In genomic region chr1:58069181-58069580, GRCm38 (mm10) we compare ENCODE assay signal across 22 mouse cellular contexts. TPM values are rescaled to one million over a fixed set of nuclear protein-coding genes. Genes with fewer than 3 reads are reported as not detected.
A peak's percentile ranks its signal among the peaks of the same experiment; 100 is the strongest.
DNase-seq lines count a peak whose midpoint lies in the region; ATAC-seq and TF ChIP-seq lines count a peak whose summit lies in the region.
"Had no signal": no experiment of that assay in that cellular context is flagged by ENCODE, and none has a peak within 500 bp of the region (broad histone marks: within the 10 kb centered on the region; RNA-seq: fewer than 3 reads in every experiment).

No protein-coding gene starts in this region.

- TF ChIP-seq CTCF in kidney, postnatal 0 days (IDR thresholded peaks at IDR 0.05; ENCODE audit: low read depth): no peak
- TF ChIP-seq CTCF in lung, postnatal 0 days (IDR thresholded peaks at IDR 0.05): no peak

- no peak overlapping the region for H3K4me2 ChIP-seq in kidney, postnatal 0 days (ENCODE audit: low read length)
- H3K4me2 ChIP-seq in kidney, embryonic 15.5 days: no peak overlapping the region
- no peak overlapping the region for H3K4me2 ChIP-seq in lung, embryonic 15.5 days
- H3K4me2 ChIP-seq in lung, postnatal 0 days (replicated peaks; ENCODE audit: low read depth, low read length): no peak overlapping the region
- H3K4me2 ChIP-seq in midbrain, embryonic 11.5 days: no peak overlapping the region
- H3K4me2 ChIP-seq in midbrain, embryonic 16.5 days (ENCODE audit: low read length): no peak overlapping the region
- H3K4me2 ChIP-seq: embryonic facial prominence, embryonic 12.5 days; forebrain, embryonic 13.5 days had no signal

- H3K4me3 ChIP-seq in kidney, postnatal 0 days (replicated peaks; ENCODE audit: low read depth, low read length): no peak overlapping the region
- no peak overlapping the region for H3K4me3 ChIP-seq in kidney, embryonic 15.5 days (replicated peaks)
- H3K4me3 ChIP-seq in lung, embryonic 15.5 days: no peak overlapping the region
- H3K4me3 ChIP-seq in lung, postnatal 0 days (ENCODE audit: low read depth, low read length): no peak overlapping the region
- H3K4me3 ChIP-seq in midbrain, embryonic 11.5 days (ENCODE audit: low read depth, low read length): no peak overlapping the region
- no peak overlapping the region for H3K4me3 ChIP-seq in midbrain, embryonic 16.5 days (ENCODE audit: low read depth, low read length)
- H3K4me3 ChIP-seq: embryonic facial prominence, embryonic 10.5 days; embryonic facial prominence, embryonic 12.5 days; forebrain, embryonic 13.5 days had no signal

- DNase-seq in kidney, postnatal 0 days (ENCODE audit: low spot score): peak; percentile 14
- DNase-seq in lung, postnatal 4 days: no peak
- DNase-seq in lung, postnatal 0 days (ENCODE audit: low spot score): no peak
- DNase-seq in lung, postnatal 25 days (ENCODE audit: low spot score): no peak
- DNase-seq in midbrain, embryonic 11.5 days (ENCODE audit: low spot score, missing footprints): peak; percentile 23
- DNase-seq: B cell, adult 2 months; cerebellum, adult 11-12 months; cerebellum, adult 2 months; cerebellum, adult 9-10 months; cerebellum, postnatal 10 days; cerebellum, postnatal 25 days had no signal

- H3K27me3 ChIP-seq in kidney, postnatal 0 days (ENCODE audit: insufficient read depth, low read length): no peaks in the 10 kb centered on the region
- no peaks in the 10 kb centered on the region for H3K27me3 ChIP-seq in kidney, embryonic 15.5 days
- no peaks in the 10 kb centered on the region for H3K27me3 ChIP-seq in lung, embryonic 15.5 days
- no peaks in the 10 kb centered on the region for H3K27me3 ChIP-seq in lung, postnatal 0 days (replicated peaks; ENCODE audit: insufficient read depth, low read length)
- no peaks in the 10 kb centered on the region for H3K27me3 ChIP-seq in midbrain, embryonic 11.5 days (ENCODE audit: control insufficient read depth, insufficient read depth, low read length)
- H3K27me3 ChIP-seq in midbrain, embryonic 16.5 days (ENCODE audit: control insufficient read depth, insufficient read depth, low read depth, low read length): no peaks in the 10 kb centered on the region
- H3K27me3 ChIP-seq: CH12.LX; embryonic facial prominence, embryonic 12.5 days; forebrain, embryonic 13.5 days; Patski had no signal

- no peaks in the 10 kb centered on the region for H3K4me1 ChIP-seq in kidney, postnatal 0 days (replicated peaks; ENCODE audit: insufficient read depth, low read length)
- no peaks in the 10 kb centered on the region for H3K4me1 ChIP-seq in kidney, embryonic 15.5 days
- H3K4me1 ChIP-seq in lung, embryonic 15.5 days: peaks cover 8% of the 10 kb centered on the region; the same call in 1 of the 2 replicates
- peaks cover 6% of the 10 kb centered on the region; the same call in 1 of the 2 replicates for H3K4me1 ChIP-seq in lung, postnatal 0 days (ENCODE audit: insufficient read depth, low read depth, low read length)
- H3K4me1 ChIP-seq in midbrain, embryonic 11.5 days (ENCODE audit: control insufficient read depth, insufficient read depth, low read length): no peaks in the 10 kb centered on the region
- H3K4me1 ChIP-seq in midbrain, embryonic 16.5 days (ENCODE audit: control insufficient read depth, insufficient read depth, low read length): no peaks in the 10 kb centered on the region
- H3K4me1 ChIP-seq: embryonic facial prominence, embryonic 12.5 days had no signal

- H3K9ac ChIP-seq in kidney, postnatal 0 days (ENCODE audit: low read depth, low read length): no peak overlapping the region
- no peak overlapping the region for H3K9ac ChIP-seq in kidney, embryonic 15.5 days
- H3K9ac ChIP-seq in lung, embryonic 15.5 days: no peak overlapping the region
- no peak overlapping the region for H3K9ac ChIP-seq in lung, postnatal 0 days (replicated peaks; ENCODE audit: low read depth)
- no peak overlapping the region for H3K9ac ChIP-seq in midbrain, embryonic 11.5 days (ENCODE audit: low read length)
- no peak overlapping the region for H3K9ac ChIP-seq in midbrain, embryonic 16.5 days (ENCODE audit: low read depth, low read length)
- H3K9ac ChIP-seq: embryonic facial prominence, embryonic 12.5 days; forebrain, embryonic 13.5 days had no signal

- 74% methylated on average over 6 of the region's 6 CpGs for WGBS in kidney, postnatal 0 days
- WGBS in kidney, embryonic 15.5 days: 79% methylated on average over 6 of the region's 6 CpGs
- 44% methylated on average over 6 of the region's 6 CpGs for WGBS in lung, embryonic 15.5 days
- WGBS in lung, postnatal 0 days: 52% methylated on average over 6 of the region's 6 CpGs
- WGBS in midbrain, embryonic 11.5 days: 85% methylated on average over 6 of the region's 6 CpGs
- WGBS in midbrain, embryonic 16.5 days: 91% methylated on average over 6 of the region's 6 CpGs

- no peak overlapping the region for H3K27ac ChIP-seq in kidney, postnatal 0 days
- no peak overlapping the region for H3K27ac ChIP-seq in kidney, embryonic 15.5 days
- no peak overlapping the region for H3K27ac ChIP-seq in lung, embryonic 15.5 days
- no peak overlapping the region for H3K27ac ChIP-seq in lung, postnatal 0 days (ENCODE audit: low read length)
- H3K27ac ChIP-seq in midbrain, embryonic 11.5 days (ENCODE audit: low read depth, low read length): no peak overlapping the region
- no peak overlapping the region for H3K27ac ChIP-seq in midbrain, embryonic 16.5 days (ENCODE audit: low read length)
- H3K27ac ChIP-seq: embryonic facial prominence, embryonic 10.5 days; embryonic facial prominence, embryonic 12.5 days; forebrain, embryonic 13.5 days had no signal

- TF ChIP-seq EP300 in lung, postnatal 0 days (IDR thresholded peaks at IDR 0.05): no peak

- no peaks in the 10 kb centered on the region for H3K9me3 ChIP-seq in kidney, postnatal 0 days (replicated peaks; ENCODE audit: low read length)
- no peaks in the 10 kb centered on the region for H3K9me3 ChIP-seq in kidney, embryonic 15.5 days (replicated peaks)
- no peaks in the 10 kb centered on the region for H3K9me3 ChIP-seq in lung, embryonic 15.5 days
- no peaks in the 10 kb centered on the region for H3K9me3 ChIP-seq in lung, postnatal 0 days (ENCODE audit: low read length)
- H3K9me3 ChIP-seq in midbrain, embryonic 11.5 days (ENCODE audit: control insufficient read depth, low read length): no peaks in the 10 kb centered on the region
- H3K9me3 ChIP-seq in midbrain, embryonic 16.5 days (replicated peaks; ENCODE audit: control insufficient read depth, low read length, poor library complexity, severe bottlenecking): no peaks in the 10 kb centered on the region
- H3K9me3 ChIP-seq: embryonic facial prominence, embryonic 10.5 days; embryonic facial prominence, embryonic 12.5 days; forebrain, embryonic 13.5 days; G1E had no signal

- no peak for ATAC-seq in kidney, postnatal 0 days (replicated peaks; ENCODE audit: low FRiP score, low read depth)
- ATAC-seq in kidney, embryonic 15.5 days (replicated peaks; ENCODE audit: low FRiP score): no peak
- ATAC-seq in lung, embryonic 15.5 days (ENCODE audit: borderline replicate concordance, extremely low read depth, low FRiP score, low TSS enrichment): peak; percentile 44; the same call in 1 of the 2 replicates
- ATAC-seq in lung, postnatal 0 days: 0 out of 2 replicates have a peak, but pooled peaks have one; percentile 19
- ATAC-seq in midbrain, embryonic 11.5 days (ENCODE audit: low FRiP score): no peak
- ATAC-seq in midbrain, embryonic 16.5 days: no peak
- ATAC-seq: activated CD4-positive, CD25-positive, alpha-beta regulatory T cell, adult 4 months; CD4-positive, CD25-positive, alpha-beta regulatory T cell, adult 4 months; forebrain, embryonic 13.5 days; Patski had no signal

- no peaks in the 10 kb centered on the region for H3K36me3 ChIP-seq in kidney, postnatal 0 days (ENCODE audit: insufficient read depth, low read length)
- H3K36me3 ChIP-seq in kidney, embryonic 15.5 days: no peaks in the 10 kb centered on the region
- no peaks in the 10 kb centered on the region for H3K36me3 ChIP-seq in lung, embryonic 15.5 days
- H3K36me3 ChIP-seq in lung, postnatal 0 days (ENCODE audit: insufficient read depth, low read length): no peaks in the 10 kb centered on the region
- H3K36me3 ChIP-seq in midbrain, embryonic 11.5 days (ENCODE audit: control insufficient read depth, insufficient read depth, low read length): no peaks in the 10 kb centered on the region
- no peaks in the 10 kb centered on the region for H3K36me3 ChIP-seq in midbrain, embryonic 16.5 days (ENCODE audit: control insufficient read depth, insufficient read depth, low read length)
- H3K36me3 ChIP-seq: embryonic facial prominence, embryonic 10.5 days; embryonic facial prominence, embryonic 12.5 days; G1E had no signal

RNA-seq across cellular contexts. Expression of gene Aox1, which starts 39.5 kb away (rescaled TPM):
- polyA plus RNA-seq in kidney, postnatal 0 days (2015; fragmentation: Nextera tagmentation; extraction: Ambion mirVana): 0.13 and 0.15 TPM in 2 replicates
- polyA plus RNA-seq in kidney, embryonic 15.5 days (2015; fragmentation: Nextera tagmentation; extraction: Ambion mirVana): 0.30 and 0.32 TPM in 2 replicates
- 0.72 and 0.77 TPM in 2 replicates for polyA plus RNA-seq in lung, embryonic 15.5 days (2015; fragmentation: Nextera tagmentation; extraction: Ambion mirVana)
- 1.8 and 2.4 TPM in 2 replicates for polyA plus RNA-seq in lung, postnatal 0 days (2015; fragmentation: Nextera tagmentation; extraction: Ambion mirVana)
- polyA plus RNA-seq in midbrain, embryonic 11.5 days (2014; fragmentation: Nextera tagmentation; extraction: Ambion mirVana): 0.15 and 0.18 TPM in 2 replicates
- polyA plus RNA-seq in midbrain, embryonic 16.5 days (2015; fragmentation: Nextera tagmentation; extraction: Ambion mirVana): 0.11 and 0.18 TPM in 2 replicates
- polyA plus RNA-seq: activated CD4-positive, CD25-positive, alpha-beta regulatory T cell, adult 4 months; G1E had no signal

RNA-seq across cellular contexts. Expression of gene Aox3, which starts 43.7 kb away (rescaled TPM):
- 3.8 and 4.2 TPM in 2 replicates for polyA plus RNA-seq in kidney, postnatal 0 days (2015; fragmentation: Nextera tagmentation; extraction: Ambion mirVana)
- polyA plus RNA-seq in kidney, embryonic 15.5 days (2015; fragmentation: Nextera tagmentation; extraction: Ambion mirVana): 4.4 and 5.2 TPM in 2 replicates
- polyA plus RNA-seq in lung, embryonic 15.5 days (2015; fragmentation: Nextera tagmentation; extraction: Ambion mirVana): 1.3 and 1.4 TPM in 2 replicates
- 9.4 and 9.9 TPM in 2 replicates for polyA plus RNA-seq in lung, postnatal 0 days (2015; fragmentation: Nextera tagmentation; extraction: Ambion mirVana)
- 0.07 and 0.08 TPM in 2 replicates for polyA plus RNA-seq in midbrain, embryonic 11.5 days (2014; fragmentation: Nextera tagmentation; extraction: Ambion mirVana)
- 0.23 and 0.53 TPM in 2 replicates for polyA plus RNA-seq in midbrain, embryonic 16.5 days (2015; fragmentation: Nextera tagmentation; extraction: Ambion mirVana)
- polyA plus RNA-seq: activated CD4-positive, CD25-positive, alpha-beta regulatory T cell, adult 4 months; CD4-positive, CD25-positive, alpha-beta regulatory T cell, adult 4 months; forebrain, embryonic 13.5 days; G1E had no signal

RNA-seq across cellular contexts. Expression of gene Kctd18, which starts 50.4 kb away (rescaled TPM):
- 12.0 and 12.7 TPM in 2 replicates for polyA plus RNA-seq in kidney, postnatal 0 days (2015; fragmentation: Nextera tagmentation; extraction: Ambion mirVana)
- polyA plus RNA-seq in kidney, embryonic 15.5 days (2015; fragmentation: Nextera tagmentation; extraction: Ambion mirVana): 15.8 and 16.6 TPM in 2 replicates
- 16.8 and 17.7 TPM in 2 replicates for polyA plus RNA-seq in lung, embryonic 15.5 days (2015; fragmentation: Nextera tagmentation; extraction: Ambion mirVana)
- 12.9 and 13.6 TPM in 2 replicates for polyA plus RNA-seq in lung, postnatal 0 days (2015; fragmentation: Nextera tagmentation; extraction: Ambion mirVana)
- 18.1 and 21.7 TPM in 2 replicates for polyA plus RNA-seq in midbrain, embryonic 11.5 days (2014; fragmentation: Nextera tagmentation; extraction: Ambion mirVana)
- 31.3 and 34.5 TPM in 2 replicates for polyA plus RNA-seq in midbrain, embryonic 16.5 days (2015; fragmentation: Nextera tagmentation; extraction: Ambion mirVana)

Comparison
In these comparisons a context has a peak if more than half of its experiments do, and no peak if none do; other contexts are left out.
1. ATAC-seq: peak in lung, embryonic 15.5 days (single experiment) and lung, postnatal 0 days (single experiment); none in kidney, postnatal 0 days (single experiment), kidney, embryonic 15.5 days (single experiment), midbrain, embryonic 11.5 days (single experiment) and midbrain, embryonic 16.5 days (single experiment).
2. DNase-seq: peak in kidney, postnatal 0 days (single experiment) and midbrain, embryonic 11.5 days (single experiment); none in lung, postnatal 4 days (0 of 2), lung, postnatal 0 days (single experiment) and lung, postnatal 25 days (single experiment).